Mouse (Mus musculus): ENCODE results near the gene Bhlhe41.

The Bhlhe41 gene

DNA sequence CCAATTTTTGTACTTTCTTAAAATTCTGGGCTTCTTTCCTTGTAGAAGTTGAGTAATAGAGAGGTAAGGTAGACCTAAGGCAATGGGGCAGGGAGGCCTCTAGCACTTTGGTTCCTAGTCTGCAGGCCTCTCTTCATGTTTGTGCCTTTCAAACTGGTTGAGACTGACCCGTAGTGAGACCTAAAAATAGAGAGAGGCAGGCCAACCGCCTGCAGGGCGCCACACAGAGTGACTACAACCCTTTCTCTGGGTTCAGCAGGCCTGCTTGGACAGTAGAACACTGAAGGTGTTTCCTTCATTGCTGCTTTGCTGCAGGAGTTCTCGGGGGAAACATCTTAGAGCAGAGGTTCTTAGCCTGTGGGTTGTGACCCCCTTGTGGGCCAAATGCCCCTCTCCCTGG lies 5.6 kb upstream of the Bhlhe41 start:
- DNase-seq (ENCODE audit: low spot score), result no peak

DNA sequence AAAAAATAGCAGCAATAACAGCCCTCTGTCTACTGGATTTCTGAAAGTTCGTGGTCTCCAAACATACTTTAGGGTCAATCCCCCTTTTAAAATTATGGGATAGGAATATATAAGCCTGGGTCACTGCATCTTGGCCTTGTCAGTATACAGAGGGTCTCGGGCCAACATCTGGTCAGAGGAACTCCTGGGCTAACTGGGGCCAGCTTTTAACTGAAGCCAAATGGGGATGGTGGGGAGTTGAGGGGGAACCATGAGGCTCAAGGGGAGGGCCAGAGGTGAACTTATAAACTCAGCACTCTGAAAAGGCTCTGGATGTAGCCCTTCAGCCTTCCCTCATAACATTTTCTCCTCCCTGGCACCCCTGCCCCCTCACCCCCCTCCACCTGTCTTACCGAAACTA lies 1.8 kb upstream of the Bhlhe41 start:
- no peak for DNase-seq (ENCODE audit: low spot score)

DNA sequence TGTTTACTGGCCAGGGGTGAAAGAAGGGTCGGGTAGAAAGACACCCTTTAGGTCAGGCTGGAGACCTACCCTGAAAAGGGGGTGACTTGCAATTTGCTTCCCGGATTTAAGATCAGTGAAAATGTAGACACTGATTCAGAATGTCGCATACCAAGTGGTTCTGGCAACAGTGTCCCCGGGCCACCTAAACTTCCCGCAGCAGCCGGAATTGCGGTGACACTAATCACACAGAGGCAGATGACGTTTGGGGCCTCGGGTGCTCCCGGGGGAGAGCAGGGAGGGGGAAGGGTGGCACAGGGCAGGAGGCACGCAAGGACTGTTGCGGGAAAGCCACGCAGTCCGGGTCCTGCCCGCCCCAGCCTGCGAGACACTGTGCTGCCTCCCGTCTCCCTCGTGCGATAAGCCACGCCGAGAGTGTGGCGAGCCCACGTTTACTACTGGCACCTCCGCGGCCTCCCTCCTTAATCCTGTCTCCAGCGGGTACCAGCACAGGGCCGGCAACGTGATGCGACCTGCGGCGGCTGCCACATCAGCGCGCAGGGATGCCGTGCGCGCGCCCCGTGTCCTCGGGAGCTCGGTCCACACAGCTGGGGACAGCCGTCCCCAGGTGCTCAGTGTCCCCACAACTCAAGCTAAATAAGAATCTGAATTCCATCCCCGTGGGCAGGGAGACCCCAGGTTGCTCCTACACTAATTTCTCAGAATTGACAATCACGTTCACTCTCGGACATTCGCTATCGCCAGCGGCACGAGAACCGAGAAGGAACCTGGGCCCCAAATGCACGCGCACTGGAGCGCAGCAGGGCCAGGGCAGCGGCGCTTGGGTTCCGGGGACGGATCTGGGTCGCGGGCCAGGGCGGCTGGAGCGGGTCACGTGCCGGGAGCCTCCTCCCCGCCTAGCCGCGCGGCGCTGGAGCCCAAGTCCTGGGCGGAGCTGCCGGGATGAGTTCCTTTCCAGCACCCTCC lies 811 bp upstream of the Bhlhe41 start:
- peak; percentile 82 for DNase-seq (ENCODE audit: low spot score)

DNA sequence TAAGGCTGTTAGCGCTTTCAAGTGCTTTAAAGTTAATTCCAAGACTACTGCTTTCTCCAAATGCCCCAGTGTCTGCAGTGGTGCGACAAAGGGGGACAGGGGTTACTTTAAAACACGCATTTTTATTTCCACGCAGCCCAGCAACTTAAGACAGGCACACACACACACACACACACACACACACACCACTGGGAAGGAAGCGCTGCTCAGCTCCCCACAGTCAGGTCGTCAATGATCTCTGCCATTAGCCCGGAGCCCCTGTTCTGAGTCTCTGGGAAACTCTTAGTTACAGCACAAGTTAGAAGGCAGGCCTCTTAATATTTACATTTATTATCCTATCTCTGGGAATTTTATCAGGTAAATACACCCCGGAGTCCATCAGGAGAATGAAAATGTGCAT lies 1.2 kb downstream of the Bhlhe41 start:
- DNase-seq (ENCODE audit: low spot score), result no peak

DNA sequence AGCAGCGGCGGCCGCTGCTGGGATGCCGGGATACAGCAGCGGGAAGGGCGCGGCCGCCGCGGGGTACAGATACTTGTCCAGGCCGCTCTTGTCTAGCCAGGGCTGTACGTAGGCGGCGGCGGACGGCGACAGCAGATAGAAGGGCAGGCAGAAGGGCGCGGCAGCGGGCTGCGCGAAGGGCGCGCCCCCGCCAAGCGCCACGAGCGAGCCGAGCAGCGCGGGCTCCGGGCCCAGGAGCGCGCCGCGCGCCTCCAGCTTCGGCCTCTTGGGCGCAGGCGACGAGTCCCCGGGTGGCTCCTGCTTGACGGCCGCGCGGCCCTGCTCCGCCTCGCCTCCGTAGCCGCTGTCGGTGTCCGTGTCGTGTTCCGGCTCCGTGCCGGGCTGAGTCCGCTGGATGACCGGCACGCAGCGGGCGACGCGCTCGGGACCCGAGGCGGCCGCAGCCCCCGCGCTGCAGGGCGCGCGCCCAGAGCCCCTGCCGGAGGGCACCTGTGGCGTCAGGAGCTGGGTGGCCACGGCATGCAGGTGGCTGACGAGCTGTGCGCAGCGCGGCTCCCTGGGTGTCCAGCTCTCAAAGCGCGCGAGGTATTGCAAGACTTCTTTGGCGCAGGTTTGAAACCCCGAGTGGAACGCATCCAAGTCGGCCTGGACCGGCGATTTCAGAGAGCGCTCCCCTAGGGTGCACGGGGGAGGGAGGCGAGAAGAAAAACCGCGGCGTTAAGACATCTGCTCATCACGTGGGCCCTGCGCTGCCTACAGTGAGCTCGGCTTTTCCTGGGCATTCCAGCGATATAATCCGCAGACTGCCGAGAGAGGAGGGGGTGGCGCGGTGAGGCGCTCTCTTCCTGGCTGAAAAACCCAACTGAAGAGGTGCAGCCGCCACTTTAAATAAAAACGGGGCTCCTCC lies 2.0 kb downstream of the Bhlhe41 start:
- peak; percentile 80 for DNase-seq (ENCODE audit: low spot score)

DNA sequence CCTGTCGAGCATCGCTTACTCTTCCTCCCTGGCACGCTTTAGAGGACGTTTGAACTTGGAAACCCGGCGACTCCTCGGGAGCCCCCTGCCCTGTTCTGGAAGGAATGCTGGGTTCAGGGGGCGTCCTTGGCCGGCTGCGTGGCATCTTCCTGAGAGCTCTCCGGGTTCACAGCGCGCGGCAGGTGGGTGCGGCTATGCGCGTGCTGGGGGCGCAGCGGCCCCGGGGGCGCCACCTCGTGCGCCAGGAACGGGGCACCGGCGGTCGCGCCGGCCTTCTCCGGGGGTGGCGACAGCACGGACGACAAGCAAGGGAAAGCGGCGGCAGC lies 2.7 kb downstream of the Bhlhe41 start:
- peak; percentile 17 for DNase-seq (ENCODE audit: low spot score)

DNA sequence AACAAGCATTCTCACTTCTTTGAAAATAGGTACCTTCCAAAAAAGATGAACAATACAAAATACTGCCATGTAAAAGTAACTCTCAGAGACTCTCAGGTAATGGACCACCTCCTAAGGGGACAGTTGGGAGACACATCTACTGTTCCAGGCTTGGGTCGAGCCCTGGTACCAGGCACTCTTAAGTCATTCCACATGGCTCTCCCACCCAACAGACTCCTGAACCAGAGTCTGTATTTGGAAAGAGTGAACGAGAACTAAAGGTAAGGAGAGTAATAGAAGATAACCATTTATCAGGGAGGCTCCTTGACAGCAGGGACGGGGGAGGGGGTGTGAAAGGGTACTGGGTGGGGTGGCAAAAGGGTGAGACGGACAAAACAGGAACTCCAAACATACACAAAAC lies 3.0 kb downstream of the Bhlhe41 start:
- DNase-seq (ENCODE audit: low spot score), result peak; percentile 18

DNA sequence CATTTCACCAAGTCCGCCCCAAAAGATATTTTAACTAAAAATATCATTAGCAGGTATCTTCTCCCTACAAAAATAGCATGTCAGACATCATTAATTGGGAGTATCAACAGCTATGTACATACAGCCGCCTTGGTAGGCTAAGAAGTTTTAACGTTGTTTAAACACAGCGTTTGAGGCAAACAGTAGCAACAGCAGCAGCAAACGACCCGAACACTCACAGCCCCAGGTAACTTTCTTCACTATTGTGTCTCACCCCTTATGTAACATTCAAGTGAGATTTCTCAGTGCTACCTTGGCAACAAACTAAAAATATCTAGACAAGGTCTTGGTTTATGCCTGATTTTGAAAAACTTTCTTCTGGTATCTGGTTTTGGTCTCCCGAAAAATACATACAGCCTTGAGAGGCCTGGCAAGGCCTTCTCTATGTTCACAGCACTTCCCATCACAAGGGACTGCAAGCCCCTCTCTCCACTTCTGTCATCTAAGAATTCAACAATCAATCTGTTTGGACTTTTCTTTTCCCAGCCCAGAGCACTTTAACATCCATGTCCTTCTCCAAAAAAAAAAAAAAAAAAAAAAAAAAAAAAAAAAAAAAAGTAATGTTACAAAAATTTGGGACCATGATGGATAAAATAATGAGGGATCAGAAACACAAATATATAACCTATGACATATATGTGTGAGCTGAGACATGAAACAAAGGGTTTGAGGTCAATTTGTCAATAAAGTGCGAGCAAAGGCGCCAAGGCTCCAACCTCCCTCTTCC lies 3.7 kb downstream of the Bhlhe41 start:
- no peak for DNase-seq (ENCODE audit: low spot score)

DNA sequence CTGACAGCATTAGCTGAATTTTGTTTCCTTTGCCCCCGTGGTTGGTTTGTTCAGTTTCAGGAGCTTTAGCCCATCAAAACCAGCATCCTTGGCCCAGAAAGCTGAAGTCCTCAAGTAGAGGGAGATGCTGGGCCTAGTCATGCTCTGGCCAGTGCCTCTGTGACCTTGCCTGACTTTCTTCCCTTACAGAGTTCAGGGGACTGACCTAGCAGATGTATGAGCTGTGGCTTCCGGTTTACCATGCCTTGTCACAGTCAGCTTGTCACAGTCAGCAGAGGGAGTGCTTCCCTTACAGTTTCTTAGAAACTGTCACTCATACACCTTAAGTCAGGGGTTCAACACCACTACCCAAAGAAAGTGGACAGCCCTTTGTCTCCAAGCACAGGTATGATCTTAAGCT lies 5.0 kb downstream of the Bhlhe41 start:
- peak; percentile 50 for DNase-seq (ENCODE audit: low spot score)

DNA sequence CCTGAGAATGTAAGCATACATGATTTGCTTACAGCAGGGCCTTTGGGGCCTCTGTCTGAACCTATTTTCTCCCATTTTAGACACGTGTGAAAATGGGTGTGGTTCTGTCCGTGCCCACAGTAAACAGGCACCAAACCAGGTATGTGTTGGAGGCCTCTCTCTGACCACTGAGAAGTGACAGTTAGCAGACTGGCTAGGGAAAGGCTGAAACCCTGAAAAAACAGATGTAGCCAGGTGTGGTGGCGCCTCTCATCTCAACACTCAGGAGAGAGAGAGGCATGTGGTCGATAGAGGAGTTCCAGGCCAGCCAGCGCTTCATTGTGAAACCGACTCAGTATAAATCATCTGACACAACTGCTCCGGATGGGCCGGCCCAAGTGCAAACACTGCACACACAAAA lies 6.9 kb downstream of the Bhlhe41 start:
- no peak for DNase-seq (ENCODE audit: low spot score)

DNA sequence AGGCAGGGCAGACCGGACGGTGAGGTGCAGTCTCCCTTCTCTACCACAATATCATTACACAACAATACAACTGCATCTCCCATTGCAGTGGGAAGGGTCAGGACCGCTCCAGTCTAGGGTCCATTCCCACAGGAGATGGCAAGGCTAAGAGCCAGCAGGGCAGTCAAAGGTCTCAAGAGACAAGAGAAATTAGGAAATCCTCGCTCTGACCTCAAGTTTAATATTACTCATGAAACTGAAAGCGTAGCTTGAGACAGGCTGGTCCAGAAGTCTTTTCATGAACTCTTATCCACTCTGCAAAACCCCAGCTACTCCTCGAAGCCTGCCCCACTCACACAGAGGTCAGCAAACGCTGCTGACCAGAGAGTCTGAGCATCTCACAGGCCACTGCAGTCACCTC lies 7.9 kb downstream of the Bhlhe41 start:
- no peak for DNase-seq (ENCODE audit: low spot score)

DNA sequence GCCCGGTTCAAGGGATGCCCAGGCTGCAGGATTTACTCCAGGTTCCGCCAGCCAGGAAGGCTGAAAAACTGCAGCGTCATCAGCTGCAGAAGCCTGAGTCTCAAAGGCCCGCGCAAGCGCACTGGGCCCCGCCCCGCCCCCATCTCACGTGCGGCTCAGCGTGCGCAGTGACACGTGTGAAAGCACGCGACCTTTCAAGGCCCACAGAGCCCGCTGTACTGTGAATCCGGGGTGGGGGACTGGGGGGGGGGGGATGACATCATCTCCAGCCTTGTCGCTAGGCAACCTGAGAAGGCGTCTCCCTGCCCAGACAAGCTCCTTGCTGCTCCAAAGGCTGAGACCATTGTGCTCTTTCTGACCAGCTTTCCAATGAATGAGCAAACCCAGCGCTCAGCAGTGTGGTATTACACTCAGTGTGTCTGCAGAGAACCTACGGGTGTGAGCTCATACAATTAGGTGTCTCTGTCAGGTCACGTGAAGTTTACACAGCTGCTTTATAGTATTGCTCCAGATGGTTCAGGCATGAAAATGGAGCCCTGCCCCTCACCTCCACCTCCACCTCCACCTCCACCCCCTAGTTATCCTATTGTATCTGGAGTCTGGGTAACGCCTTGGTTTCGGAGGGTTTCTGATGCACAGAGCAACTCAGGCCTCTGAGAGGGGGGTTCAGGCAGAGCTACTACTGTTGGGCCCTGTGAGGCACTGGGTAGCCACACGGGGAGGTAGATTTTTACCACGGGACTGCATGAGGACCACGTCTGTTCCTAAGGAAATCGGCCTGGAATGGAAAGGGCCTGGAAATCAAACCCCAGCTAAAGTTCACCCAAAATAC lies 9.4 kb downstream of the Bhlhe41 start:
- DNase-seq (ENCODE audit: low spot score), result peak; percentile 93

DNA sequence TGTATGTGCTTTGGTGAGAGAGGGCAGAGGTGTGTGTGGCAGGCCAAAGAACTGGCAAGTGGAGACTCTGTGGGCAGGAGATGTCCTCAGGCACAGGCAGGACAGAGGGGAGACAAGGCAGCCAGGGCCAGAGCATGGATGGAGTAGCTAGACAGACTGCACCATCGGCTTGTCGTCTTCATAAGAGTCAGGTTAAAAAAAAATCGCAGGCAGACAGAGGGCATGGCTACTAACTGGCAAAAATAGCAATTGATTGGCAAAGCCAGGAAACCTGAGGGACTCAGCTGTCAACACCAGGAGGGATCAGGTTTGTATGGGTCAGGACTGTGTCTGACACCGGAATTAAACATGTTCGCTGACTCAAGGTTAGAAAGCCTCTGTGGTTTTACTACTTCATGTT lies 10.6 kb downstream of the Bhlhe41 start:
- DNase-seq (ENCODE audit: low spot score), result no peak

DNA sequence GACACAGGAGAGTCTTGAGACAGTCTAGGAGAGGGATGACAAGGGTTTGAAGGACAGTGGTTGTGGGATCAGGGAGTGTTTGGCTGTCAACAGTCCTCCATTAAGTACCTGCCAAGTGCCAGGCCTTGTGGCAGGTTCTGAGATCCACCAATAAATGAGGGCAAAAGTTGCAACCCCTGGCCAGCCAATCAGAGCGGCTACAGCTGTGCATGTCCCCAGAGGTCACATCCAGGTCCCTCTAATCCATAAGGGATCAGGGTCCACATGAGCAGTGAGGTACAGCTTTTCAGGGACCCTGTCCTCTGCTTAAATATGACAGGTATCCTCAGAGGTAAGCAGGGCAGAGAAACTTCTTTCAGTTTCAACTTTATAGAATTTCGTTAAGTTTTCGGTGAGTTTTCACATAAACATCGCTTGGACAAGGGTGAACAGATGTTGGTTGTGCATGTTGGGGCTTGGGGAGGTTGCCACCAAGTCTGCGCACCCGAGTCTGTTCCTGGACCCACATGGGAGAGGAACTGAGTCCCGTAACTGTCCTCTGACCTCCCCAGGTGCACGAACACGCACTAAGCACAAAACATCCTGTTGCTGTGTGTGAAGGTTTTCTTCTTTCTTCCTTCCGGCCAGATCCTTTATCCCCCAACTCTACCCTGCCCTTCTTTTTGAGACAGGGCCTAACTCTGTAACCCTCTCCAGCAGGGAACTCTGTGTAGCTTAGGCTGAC lies 11.8 kb downstream of the Bhlhe41 start:
- no peak for DNase-seq (ENCODE audit: low spot score)

DNA sequence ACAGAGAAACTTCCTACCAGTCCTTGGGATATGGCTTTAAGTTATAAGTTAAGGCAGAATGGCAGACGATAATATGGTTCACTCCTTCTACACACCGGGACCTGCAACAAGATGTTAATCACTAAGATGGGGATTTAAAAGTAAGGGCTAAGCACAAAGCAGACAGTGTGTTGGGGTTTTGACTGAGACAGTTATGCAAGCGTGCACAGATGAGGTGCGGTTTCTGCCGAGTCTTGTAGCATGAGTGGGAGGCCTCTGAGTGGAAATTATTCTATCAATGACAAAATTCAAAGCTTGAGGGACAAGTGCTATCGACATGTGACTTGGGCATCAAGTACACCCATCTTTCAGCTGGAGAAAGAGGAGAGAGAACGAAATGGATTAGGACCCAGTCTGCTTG lies 12.7 kb downstream of the Bhlhe41 start:
- no peak for DNase-seq (ENCODE audit: low spot score)

DNA sequence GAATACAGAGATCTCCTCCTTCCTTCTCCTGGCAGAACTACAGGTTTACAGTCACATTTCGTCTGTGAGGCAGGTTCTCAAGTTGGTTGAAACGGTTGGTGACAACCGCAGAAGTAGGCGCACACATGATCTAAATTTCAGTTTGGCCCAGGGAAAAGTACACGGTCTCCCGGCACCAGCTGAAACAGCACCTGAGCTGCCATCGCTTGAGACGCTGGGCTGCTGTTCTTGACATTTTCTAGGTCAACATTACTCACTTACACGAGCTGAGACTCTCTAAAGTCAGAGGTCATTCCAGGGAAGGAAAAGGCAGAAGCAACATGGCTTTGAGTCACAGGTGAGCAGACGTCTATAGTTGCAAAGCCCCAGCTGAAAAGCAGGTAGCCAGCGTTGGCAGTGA lies 13.4 kb downstream of the Bhlhe41 start:
- DNase-seq (ENCODE audit: low spot score), result no peak

DNA sequence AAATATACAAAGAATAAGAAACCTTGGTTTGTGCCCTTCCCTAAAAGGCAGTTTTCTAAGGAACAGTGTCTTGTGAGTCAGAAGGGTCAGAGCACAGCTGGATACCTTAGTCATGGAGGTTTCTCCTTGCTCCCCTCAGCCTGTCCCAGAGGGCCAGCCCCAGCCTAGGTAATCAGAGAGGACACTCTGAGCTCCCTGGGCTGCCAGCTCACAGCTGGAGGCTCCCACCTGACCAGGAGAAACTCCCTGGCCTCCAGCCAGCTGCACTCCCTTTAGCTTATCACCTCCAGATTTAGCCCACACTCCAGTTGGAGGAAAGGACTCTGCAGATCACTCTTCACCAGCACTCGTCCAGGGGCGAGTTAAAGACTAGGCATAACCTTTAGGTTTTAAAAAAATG lies 14.6 kb downstream of the Bhlhe41 start:
- DNase-seq (ENCODE audit: low spot score), result no peak

DNA sequence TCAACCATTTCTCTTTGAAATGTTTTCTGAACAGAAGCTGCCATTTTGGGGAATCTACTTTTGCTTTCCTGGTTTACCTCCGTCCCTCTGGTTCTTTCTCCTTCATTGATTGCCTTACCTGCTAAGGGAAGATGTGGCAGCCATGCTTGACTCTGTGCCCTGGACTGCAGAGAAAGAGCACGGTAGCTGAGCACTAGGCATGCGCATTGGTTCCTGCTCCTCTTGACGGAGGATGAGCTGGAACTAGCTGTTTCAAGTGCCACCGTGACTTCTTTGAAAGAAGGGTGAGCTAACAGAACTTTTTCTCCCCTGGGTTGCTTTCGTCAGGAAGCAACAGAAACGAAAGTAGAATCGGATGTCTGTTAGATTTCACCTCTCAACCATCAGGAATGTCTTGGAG lies 17.7 kb downstream of the Bhlhe41 start:
- no peak for DNase-seq (ENCODE audit: low spot score)

DNA sequence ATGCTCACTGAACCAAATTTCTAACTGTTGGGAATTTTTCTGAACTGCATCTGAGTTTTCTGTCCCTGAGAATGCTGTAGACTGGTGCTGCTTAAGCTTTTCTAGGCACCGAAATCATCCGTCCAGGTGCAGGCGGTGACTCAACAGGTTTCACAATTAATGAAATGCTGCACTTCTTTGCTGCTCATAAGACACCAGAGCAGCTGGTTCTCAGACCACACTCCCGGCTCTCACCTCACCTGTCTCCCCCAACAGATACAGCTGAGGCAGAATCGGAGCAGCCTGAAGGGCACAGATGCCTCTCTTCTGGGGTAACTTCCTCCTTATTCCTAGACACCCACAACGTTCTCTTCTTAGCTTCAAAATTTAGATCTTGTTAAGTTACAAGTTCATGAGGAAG lies 18.4 kb downstream of the Bhlhe41 start:
- DNase-seq (ENCODE audit: low spot score), result no peak

DNA sequence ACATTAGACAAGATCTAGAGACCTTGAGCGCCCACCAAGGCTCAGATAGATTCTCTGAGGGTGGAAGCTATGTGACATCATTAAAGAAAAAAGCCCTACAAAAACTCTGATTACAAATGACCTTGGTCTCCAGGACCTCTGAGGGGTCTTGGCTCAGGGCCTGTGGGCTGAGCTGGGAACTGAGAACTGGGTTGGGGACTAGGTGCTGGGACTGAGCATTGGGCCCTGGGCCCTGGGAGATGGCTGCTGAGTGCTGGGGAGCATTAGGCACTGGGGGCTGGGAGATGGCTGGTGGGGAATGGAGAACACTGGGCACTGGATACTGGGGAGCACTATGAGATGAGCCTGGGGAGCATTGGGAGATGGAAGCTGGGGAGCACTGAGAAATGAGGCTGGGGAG lies 19.3 kb downstream of the Bhlhe41 start:
- no peak for DNase-seq (ENCODE audit: low spot score)

DNA sequence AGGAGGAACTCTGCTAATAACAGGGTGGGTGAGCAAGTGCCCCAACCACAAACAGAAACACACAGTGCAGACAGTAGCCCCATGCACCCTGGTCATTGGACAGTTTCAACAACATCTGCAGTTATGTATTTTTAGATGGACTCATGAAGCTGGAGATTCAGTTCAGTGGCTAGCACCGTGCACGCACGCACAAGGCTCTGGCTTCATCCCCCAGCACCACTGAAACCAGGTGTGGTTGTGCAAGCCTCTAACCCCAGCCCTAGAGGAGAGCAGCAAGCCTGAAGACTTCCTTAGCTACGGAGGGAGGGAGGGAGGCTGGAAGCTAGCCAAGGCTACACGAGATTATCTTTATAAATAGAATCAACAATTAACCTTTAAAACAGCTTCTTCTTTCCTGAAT lies 19.7 kb downstream of the Bhlhe41 start:
- DNase-seq (ENCODE audit: low spot score), result no peak

Data from embryo, embryonic 10 days (tissue).